Mouse (Mus musculus) CH12F3 (cell line): Measurements from ENCODE around the gene Lap3.

Experiments used
- in situ Hi-C: fragments of 300-500 bp; cut with MboI; formaldehyde crosslinking; loops from 2 replicates; pipeline ENCODE4 v1.14.3; 2020; ENCODE audit warnings: low sequenced_read_pairs

Gene Lap3

DNA sequence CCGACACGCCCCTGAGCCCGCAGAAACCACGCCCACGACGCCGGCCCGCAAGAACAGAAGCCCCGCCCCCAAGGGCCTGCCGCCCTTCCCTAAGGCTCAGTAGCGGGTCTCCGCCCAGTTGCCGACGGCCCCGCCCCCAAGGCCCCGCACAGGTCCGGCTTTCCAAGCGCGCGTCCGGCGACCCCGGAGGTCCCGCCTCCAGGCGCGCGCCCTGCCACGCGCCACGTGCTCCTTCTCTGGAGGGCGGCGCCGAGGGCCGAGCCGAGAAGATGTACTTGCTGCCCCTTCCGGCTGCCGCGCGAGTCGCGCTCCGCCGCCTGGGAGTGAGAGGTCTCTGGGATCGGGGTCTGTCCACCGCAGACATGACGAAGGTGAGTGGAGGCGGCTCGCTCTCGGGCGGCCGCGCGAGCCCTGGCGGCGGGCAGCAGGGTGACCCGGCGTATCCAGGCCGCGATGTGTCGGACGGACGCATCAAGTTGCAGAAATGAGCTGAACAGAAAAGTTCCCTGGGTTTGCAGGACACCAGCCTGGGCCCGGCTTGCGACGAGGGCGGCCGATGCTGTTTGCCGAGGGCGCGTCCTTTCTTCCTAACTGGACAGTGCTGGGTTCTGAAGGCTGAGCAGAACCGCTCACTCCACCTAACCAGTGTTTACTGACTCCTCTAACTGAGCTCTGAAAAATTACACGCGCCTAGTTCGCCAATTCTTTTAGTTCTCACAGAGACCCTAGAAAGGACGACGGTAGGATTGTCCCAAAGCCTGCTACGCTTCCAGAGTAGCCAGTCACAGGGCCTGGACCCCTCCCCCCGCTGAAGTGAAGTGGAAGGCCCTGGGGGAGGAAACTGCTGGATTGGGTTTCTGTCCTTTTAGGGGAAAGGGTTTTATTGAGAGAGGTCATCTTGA is at the start of gene Lap3:
Lap3 (plus strand) TSS at position 184 of the 902 bp plus-strand sequence.
- in situ Hi-C loops, result no loop called here

DNA sequence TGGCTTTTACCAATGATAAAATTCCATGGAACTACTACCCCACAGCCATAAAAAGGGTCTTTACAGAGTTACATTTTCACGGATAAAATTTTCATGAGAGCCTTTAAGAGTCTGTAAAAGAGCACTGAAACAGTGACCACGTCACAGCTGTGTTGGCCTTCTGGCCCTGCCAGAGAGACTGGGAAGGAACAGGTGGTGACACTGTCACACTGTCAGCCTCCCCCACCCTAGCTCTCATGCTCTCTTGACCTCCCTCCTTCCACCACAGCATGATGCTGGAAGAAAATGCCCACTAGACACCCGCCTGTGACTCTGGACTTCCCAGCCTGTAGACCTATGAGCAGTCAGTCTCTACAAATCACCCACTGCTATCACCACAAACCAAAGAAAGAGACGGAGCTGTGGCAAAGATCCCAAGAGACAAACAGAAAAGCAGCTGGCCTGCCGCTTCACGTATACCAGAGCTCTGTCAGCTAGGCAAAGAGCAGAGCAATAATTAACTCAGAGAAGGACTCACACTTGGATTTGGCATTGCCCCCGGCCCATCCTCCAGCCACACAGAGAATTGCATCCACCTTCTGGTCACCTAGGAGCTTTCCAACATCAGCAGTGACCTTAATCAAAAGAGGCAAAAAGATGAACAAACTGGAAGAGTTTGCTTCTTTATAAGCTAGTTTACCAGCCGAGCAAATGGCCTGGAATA is 48.9 kb upstream of the Lap3 start:
- in situ Hi-C loops, result no loop called here

DNA sequence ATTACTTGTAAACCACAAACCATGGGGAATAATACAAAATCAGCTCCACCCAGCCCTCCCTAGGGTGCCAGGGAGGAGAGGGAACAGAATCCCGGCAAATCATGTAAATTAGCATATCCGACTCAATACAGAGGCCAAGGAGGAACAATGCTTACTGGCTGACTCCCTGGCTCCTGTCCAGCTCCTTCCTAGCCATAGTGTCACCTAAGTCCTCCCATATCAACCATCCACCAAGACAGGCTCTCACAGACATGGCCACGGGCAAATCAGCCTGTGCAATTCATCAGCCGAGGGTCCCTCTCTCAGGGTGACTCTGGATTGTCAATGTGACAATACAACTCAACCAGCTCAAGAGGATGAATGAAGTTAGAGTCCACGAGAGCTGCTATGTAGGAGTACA is 44.5 kb upstream of the Lap3 start:
- in situ Hi-C loops, result no loop called here

DNA sequence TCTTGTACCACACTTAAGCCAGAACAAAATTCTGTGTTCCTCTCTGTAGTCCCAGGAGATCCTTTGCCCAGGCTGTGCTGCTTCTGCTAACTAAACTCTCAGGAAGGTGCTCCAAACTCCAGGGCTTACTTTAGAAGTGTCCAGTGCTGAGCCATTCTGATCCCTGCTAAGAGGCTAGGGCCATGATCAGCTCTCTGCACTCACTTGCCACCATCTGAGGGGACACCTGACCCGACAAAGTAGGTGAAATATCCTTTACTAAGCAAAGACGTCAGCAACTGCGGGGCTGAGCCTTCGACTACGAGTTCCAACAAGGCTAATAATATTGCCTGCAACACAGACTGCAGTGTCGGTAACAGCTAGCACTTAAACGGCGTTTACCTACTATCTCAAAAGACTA is 44.0 kb upstream of the Lap3 start:
- in situ Hi-C loops, result no loop called here

DNA sequence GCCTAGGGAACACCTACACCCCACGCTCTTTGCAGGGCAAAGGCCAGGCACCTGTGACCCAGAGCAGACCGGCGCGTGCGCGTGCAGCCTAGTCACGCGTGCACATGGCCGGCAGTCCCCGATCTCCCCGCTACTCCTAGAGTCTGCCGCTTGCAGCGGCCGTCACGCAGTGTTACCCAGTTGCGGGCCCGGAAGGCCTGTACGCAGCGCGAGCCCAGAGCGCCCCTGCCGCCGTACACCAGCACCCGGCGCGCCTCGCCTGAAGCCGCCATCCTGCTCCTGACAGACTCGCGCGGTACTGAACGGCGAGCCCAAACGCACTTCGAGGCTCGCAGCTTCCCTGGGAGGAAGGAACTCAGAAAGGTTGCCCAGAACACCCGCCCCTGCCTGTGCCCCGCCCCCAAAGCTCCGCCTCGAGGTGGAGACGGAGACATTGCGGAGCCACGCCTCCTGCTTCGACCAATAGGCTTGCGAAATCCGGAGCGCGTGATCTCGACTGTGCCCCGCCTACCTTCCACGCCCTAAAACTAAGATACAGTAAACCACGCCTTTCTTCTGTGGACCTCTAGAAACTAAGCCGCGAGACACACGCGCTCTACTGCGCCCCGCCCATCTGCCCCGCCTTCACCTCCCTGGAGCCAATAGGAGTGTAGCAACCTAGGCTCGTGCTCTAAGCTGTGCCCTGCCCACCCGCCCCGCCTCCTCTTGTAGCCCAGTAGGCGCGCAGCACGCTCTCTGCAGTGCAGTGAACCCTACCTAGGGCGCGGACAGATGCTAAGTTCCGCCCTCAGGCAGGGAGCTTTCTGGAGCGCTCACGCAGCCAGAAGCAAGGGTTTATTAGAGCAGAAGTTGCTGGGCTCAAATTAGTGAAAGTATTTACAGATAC is 43.1 kb upstream of the Lap3 start, which contains the start of gene Qdpr:
Qdpr (minus strand) TSS at position 406 of the 886 bp plus-strand sequence.
- in situ Hi-C loops, result no loop called here

DNA sequence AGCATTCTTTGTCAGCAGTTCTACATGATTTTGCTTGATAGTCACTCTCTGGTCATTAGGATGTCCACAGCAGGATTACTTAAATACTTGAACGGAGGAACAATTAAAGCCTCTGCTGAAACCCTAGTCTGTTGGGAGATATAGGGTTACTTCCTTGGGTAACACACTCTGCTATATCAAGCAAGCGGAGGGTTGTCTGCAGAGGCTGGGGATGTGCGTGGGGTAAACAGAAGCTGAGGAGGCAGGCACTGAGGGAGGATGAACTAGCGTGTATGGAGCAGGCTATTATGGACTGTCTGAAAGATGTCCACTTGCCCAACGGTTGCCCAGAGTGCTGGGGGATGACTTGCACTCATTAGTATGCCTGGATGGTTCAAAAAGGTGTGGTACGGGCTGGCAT is 39.7 kb upstream of the Lap3 start, which contains the start of gene Clrn2:
Clrn2 (plus strand) TSS at position 301 of the 400 bp plus-strand sequence.
- in situ Hi-C loops, result no loop called here

DNA sequence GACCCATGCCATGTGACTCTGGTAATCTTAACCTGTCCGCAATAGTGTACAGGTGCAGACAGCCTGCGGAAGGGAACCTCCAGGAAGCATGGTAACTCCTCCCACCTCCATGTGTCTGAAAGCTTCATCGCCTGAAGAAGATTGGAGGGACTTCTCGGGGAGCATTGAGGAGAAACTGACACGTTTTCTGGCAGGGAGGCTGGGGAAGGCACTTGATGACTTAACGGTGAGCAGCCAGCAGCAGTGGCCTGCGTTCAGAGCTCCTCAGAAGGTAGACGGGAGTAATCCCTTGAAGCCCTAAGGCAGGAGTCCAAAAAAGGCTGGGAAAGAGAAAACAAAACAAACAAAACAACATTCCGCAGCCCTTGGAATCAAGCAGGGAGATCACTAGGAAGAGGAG is 38.7 kb upstream of the Lap3 start:
- in situ Hi-C loops, result no loop called here

DNA sequence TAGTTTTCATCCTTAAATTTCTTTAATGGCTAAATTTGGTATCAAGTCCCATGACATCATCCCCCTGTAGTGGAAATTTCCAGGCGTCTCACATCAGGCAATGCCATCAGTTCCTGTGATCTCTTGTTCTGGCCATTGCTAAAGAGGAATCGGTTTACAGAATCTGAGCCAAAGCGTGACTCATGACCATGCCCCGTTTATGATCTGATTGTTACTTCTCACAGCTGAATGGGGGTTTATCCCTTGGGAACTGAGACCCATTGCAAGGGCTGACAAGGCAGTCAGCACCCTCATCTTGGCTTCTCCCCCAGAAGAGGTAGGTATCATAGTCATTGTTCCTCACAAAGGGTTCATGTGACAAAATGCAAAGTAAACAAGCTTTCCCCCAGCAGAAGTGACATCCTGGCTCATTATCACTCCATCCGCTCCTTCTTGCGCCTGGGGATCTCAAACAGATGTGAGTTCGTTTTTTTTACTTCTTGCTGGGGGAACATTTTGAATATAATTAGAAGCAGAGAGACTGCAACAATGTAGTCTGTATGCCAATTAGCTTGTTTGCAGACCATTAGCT is 20.2 kb upstream of the Lap3 start:
- in situ Hi-C loops, result loop anchor here (10.0 kb wide), 2 partner anchors 192 to 872 kb away; partner anchors contain the start of gene Ncapg

DNA sequence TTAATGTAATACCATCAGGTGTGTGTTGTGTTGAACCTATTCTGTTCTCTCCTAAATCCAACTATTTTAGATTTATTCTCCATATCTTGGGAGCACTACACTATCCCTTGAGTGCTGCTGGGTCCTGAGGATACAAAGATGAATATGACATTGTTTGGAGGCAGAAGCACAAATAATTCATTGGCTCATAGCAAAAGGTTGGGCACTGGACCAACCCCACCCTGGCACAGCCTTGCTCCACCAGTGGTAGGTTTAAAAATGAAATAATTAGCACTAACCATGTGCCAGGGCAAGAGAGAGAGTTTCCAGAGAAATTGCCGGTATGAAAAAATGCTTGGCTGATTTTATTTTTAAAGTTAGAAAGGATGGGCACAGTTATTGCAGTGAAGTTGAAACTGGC is 19.7 kb upstream of the Lap3 start:
- in situ Hi-C loops, result loop anchor here (10.0 kb wide), 2 partner anchors 191 to 871 kb away; partner anchors contain the start of gene Ncapg

DNA sequence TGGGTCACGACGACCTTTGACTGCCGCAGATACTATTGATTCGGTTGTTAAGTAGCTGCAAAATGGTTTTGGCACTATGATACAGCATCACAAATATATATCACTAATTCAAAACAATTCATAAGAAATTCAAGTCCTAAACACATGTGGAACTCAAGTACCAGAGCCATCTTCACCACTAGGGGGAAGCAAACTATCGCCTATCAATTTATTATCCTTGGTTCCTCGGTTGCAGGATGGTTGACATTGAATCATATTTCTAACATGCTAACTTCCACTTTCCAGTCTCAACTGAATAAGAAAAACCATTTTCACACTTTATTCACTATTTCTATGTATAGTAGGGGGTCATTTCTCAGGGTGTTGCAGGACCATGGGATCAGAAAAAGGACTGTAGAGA is 19.0 kb upstream of the Lap3 start:
- in situ Hi-C loops, result loop anchor here (10.0 kb wide), 2 partner anchors 191 to 871 kb away; partner anchors contain the start of gene Ncapg

DNA sequence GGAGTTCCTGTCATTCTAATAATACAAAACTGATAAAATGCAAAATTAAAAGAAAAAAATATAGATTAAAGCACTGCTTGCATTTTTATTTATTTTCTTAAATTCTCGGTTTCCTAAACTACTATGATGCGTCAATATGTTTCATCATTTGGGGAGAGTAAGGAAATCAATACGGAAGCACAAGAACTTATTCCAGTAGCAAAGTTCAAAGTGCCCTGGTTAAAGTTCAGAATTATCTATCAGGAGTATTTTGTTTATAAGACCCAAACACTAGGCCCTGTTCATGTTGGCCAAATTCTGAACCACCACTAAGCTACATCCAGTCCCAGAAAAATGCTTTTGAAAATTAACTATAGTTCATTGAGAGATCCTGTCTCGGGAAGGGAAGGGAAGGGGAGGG is 18.4 kb upstream of the Lap3 start:
- in situ Hi-C loops, result loop anchor here (10.0 kb wide), 2 partner anchors 190 to 870 kb away; partner anchors contain the start of gene Ncapg

DNA sequence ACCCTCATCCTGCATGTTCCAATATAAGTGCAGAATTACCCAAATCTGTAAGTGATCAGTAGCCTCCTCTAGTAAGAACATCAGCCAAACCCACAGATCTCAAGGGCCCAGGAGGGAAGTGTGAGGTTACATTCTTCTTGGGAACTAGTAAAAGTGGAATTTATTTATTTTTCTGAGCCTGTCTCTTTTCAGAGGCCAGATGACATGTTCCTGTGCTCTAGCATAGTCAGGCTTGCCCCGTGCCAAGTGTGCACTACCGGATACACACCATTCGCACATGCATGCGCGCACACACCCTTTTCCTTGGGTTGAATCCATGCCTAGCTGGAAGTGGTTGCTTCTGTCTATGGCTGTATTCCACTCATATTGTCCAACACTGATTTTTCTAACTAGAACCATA is 17.4 kb upstream of the Lap3 start:
- in situ Hi-C loops, result loop anchor here (10.0 kb wide), 2 partner anchors 189 to 869 kb away; partner anchors contain the start of gene Ncapg

DNA sequence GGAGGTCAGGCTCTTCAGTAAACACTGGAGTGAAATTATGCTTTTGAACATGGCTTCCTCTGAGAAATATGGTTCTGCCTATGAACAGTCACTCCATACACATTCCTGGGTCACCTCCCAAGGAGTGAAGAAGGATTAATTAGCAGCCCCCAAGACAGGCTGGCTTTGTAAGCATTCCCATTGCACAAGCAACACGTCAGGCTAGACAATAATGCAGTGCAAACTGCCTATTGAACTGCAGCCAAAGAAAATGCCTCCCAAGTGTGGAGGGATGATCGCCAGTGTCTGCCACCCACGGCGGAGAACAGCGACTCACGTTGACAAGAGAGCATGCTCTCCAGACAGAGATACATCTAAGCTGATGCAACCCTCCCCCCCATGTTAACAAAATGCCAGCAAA is 16.9 kb upstream of the Lap3 start:
- in situ Hi-C loops, result loop anchor here (10.0 kb wide), 2 partner anchors 189 to 869 kb away; partner anchors contain the start of gene Ncapg

DNA sequence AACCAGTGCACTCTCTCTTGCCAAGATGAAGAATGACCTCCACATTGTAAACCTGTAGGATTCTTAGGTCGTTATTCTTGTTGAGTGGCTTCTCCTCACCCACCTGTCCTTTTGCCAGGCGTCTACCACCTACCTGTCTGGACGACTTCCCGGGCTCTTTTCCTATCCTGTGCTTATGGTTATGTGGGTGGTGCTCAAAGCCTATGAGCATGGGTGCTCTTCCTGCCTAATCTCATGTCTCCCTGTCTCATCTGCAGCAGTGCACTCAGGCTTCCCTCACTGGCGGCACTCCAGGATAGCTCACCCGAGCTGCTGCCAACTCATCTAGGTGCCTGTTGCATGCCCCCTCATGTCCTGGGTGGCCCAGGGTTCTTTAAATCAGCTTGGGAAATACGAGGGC is 15.6 kb upstream of the Lap3 start:
- in situ Hi-C loops, result loop anchor here (10.0 kb wide), 2 partner anchors 187 to 867 kb away; partner anchors contain the start of gene Ncapg

DNA sequence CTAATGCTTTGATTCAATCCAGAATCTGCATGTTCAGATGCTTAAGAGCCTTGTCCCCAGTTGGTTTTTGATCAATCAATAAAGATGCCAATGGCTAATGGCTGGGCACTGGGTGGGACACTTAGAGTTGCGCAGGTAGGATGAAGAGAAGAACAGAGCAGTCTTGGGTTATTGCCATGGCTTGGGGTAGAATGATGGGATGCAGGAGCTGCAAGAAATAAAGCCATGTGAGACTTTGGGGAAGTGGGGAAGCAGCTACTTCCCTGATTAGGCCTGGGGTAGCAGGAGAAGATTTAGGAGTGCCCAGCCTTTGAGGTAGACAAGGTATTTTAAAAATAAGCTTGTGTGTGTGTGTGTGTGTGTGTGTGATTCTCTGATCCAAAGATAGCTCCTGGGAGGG is 13.1 kb upstream of the Lap3 start:
- in situ Hi-C loops, result no loop called here

DNA sequence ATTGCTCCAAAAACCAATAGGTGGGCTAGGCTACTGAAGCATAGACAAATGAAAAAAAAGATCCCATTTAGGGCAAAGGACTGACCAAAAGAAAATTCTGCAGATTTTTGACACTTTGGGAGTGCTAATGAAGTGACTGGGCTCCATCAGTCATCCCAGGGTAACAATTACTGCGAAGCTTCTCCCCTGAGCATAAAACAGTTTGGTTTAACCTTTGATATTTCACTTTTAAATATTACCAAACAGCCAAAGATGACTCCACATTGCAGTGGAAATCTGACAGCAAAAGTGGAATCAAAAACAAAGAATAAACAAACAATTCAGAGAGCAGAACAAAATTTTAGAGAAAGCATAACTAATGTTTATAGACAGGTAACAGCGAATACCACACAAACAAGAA is 12.0 kb upstream of the Lap3 start:
- in situ Hi-C loops, result no loop called here

DNA sequence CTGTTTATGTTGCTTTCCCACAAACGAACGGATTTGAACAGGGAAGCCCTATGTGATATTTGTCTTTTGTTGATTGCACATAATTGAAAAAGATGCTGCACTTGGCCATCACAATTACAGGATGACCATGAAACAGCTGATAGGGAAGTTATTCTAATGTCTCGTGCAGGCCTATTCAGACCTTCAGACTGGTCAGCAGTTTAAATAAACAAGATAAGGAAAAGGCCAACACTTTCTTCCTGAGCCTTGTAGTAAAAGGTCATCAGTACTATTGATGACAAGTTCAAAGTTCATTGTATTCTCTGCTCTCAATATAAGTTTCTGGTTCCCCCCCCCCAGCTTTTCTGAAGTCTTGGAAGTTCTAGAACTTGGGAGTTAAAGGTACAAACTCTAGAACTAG is 10.6 kb upstream of the Lap3 start:
- in situ Hi-C loops, result no loop called here

DNA sequence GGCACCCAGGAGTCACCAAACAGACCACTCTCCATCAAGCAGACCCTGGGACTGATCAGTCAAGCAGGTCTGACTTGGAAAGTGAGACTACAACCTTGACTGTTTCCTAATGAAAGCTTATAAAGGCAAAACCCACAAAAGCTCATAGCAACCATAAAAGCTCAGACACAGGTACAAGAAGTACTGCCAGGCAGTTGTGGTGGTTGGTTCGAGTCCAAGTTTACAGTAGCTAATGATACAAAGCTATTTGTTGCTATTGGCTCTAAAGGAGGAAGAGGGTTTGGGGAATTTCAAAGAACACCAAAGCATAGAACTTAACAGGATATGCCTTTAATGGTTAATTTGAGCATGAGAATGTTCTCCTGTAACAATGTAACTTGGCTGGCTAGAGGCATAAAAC is 9.5 kb upstream of the Lap3 start:
- in situ Hi-C loops, result no loop called here

DNA sequence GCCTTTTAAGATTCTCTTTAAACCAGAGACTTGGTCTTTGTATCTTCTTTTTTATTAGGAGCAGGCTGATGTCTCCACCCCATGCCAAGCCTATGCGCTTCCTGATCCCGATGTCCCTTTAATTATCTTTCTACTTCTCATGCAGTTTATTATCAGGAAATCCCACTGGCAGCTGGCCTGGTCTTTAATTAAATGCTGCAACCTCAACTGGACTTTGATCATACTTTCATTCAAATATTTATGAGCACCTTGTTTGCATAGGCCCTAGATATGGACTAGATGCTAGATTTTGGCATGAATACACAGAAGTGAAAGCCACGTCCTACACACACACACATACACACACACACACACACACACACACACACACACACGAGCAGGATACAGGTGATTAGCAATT is 1.4 kb upstream of the Lap3 start:
- in situ Hi-C loops, result no loop called here

DNA sequence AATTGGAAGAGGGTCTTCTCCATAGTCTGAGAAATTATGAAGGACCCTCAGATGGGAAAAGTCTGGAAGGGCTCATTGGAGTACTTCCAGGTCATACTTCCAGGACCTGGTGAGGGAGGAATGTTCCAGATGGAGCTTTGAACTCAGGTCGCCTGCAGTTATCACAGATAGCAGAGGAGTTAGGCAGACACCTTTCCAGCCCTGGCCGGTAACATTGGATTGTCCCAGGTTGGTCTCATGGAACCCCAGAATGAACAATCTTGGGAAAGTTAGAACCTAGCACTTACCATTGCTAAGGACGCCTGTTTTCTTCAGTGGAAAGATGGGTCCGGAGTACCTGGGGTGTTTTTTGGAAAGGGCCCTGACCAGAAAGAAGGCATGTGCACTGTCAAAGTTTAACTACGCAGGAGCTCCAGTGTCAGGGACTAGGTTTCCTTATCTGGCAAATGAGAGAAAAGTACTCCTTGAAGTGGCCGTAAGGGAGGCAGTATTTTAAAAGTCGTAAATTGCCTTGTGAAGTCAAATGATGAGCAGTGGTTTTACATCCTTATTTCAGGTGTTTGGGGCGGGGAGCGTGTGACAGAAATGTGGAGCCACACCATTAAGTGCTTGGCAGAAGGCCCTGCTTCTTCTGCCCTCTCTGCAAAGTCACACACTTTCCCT is 1.1 kb downstream of the Lap3 start:
- in situ Hi-C loops, result no loop called here
